Mouse (Mus musculus) liver, postnatal 0 days (tissue): ENCODE data around the gene Fndc5.

Experiments
- CTCF ChIP-seq: sonication (generic); IDR thresholded peaks from 2 replicates; pipeline ENCODE4 v1.5.1; 2016; ENCODE audit warnings: antibody characterized with exemption, low read depth
- EP300 ChIP-seq: IDR thresholded peaks from 2 replicates; pipeline ENCODE4 v1.6.1; 2016; ENCODE audit warnings: antibody characterized with exemption, low read depth, mild to moderate bottlenecking

GRCm38 (mm10) chr4:129142439-129143045 is 5.7 kb downstream of the Fndc5 start:
- no peak for TF ChIP-seq CTCF
- TF ChIP-seq EP300: no peak
